Mouse (Mus musculus) heart, postnatal 0 days (tissue): ENCODE data around the gene Nnmt. TPM values are rescaled to one million over a fixed set of nuclear protein-coding genes. Genes with fewer than 3 reads are reported as not detected.

ENCODE experiments used
- ATAC-seq: fragments of 200-750 bp; cut with Nextera tagmentation; 2 replicates; pipeline ENCODE4 v1.8.0; 2017; ENCODE audit warnings: low read depth, moderate number of reproducible peaks, moderate library complexity; ENCODE audit not compliant: insufficient read depth
- DNase-seq: peaks from one replicate; pipeline ENCODE4 v3.0.0-alpha.2; 2016; ENCODE audit warnings: low spot score
- H3K27ac ChIP-seq: fragments of 300-500 bp; sonication (generic); 2 replicates; pipeline ENCODE4 v1.5.1; 2014; ENCODE audit warnings: low read depth, mild to moderate bottlenecking
- H3K27me3 ChIP-seq: fragments of 300-500 bp; sonication (generic); 2 replicates; pipeline ENCODE4 v1.6.1; 2014; ENCODE audit warnings: low read length, mixed read lengths; ENCODE audit not compliant: control insufficient read depth, insufficient read depth
- H3K36me3 ChIP-seq: fragments of 300-500 bp; sonication (generic); replicated peaks from 2 replicates; pipeline ENCODE4 v1.6.1; 2014; ENCODE audit warnings: low read length, mixed read lengths; ENCODE audit not compliant: control insufficient read depth, insufficient read depth
- H3K4me1 ChIP-seq: fragments of 300-500 bp; sonication (generic); 2 replicates; pipeline ENCODE4 v1.6.1; 2014; ENCODE audit warnings: antibody characterized with exemption; ENCODE audit not compliant: control insufficient read depth, insufficient read depth
- H3K4me2 ChIP-seq: fragments of 300-500 bp; sonication (generic); 2 replicates; pipeline ENCODE4 v1.6.1; 2014; ENCODE audit warnings: low read depth, mild to moderate bottlenecking, low read length, moderate library complexity
- H3K4me3 ChIP-seq: fragments of 300-500 bp; sonication (generic); 2 replicates; pipeline ENCODE4 v1.5.1; 2014; ENCODE audit warnings: low read depth, low read length
- H3K9ac ChIP-seq: fragments of 300-500 bp; sonication (generic); replicated peaks from 2 replicates; pipeline ENCODE4 v1.6.1; 2014; ENCODE audit warnings: low read depth, low read length, mixed read lengths
- H3K9me3 ChIP-seq: fragments of 300-500 bp; sonication (generic); replicated peaks from 2 replicates; pipeline ENCODE4 v1.6.1; 2016; ENCODE audit warnings: low read length; ENCODE audit not compliant: control insufficient read depth
- CTCF ChIP-seq: IDR thresholded peaks from 2 replicates; pipeline ENCODE4 v1.5.1; 2016; ENCODE audit warnings: antibody characterized with exemption, control low read depth, low read depth
- EP300 ChIP-seq: IDR thresholded peaks from 2 replicates; pipeline ENCODE4 v1.6.1; 2016; ENCODE audit warnings: antibody characterized with exemption, low read depth
- WGBS: fragments of 180-500 bp; shearing (Covaris S2); extraction: QIAGEN DNeasy Blood & Tissue Kit; methylation state at CpG from one replicate; pipeline ENCODE4 v1.1.7; 2014; 5-methylcytosine and 5-hydroxymethylcytosine counted together
- polyA plus RNA-seq: library from polyadenylated mRNA; unstranded; fragments of >200 nt; fragmentation: Nextera tagmentation; extraction: Ambion mirVana; gene quantifications from 2 replicates; pipeline ENCODE4 v1.2.1, GENCODE M21; 2015
- total RNA-seq: library from RNA; depleted of rRNA; stranded (reverse); fragments of >200 nt; gene quantifications from 2 replicates; pipeline ENCODE4 v1.2.3, GENCODE M21; 2014; ENCODE audit warnings: low replicate concordance

Nnmt gene
- total and polyA plus RNA-seq, 2 experiments from 2014 or later, result 2.1 to 12.4 TPM

DNA sequence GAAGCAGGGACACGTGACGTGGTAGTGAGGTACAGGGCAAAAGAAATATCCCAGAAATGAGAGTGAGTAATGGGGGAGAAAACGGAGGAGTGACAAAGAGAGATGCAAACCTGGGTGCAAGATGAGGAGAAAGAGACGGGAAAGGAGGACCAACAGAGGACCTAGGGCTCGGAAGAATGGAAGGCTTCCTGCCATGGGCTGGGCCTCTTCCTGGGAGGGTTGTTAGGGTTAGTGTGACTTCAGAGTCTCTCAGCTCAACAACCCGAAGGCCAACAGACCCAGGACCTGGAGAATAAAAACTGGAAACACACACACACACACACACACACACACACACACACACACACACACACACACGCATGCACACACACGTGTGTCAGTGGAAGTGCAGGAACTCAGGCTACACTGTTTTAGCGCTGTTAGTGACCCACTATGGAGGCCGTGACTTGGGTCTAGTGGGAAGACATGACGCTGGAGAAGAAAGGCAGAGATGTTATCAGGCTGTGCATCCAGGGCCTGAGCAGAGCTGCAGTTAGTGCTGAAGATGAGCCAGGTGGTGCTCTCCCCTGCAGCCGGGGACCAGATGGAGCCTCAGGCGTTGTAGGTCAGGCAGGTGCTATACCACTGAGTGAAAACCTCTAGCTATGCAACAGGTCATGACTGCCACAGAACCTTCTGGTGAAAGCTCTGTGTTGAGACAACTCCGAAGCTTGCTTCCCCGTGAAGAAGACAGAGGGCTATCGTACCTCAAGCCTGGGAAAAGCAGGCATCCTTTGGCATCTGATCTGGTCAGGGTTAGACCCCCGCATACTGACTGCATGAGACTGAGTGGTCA lies 45.1 kb upstream of the Nnmt start:
- H3K4me1 ChIP-seq, result peaks cover 24% of the 10 kb centered on the region
- H3K9ac ChIP-seq, result peak overlapping the region; percentile 58
- no peaks in the 10 kb centered on the region for H3K27me3 ChIP-seq
- H3K9me3 ChIP-seq, result no peaks in the 10 kb centered on the region
- peak overlapping the region; percentile 63; the same call in 1 of the 2 replicates for H3K27ac ChIP-seq
- no peak for DNase-seq
- H3K4me3 ChIP-seq, result no peak overlapping the region
- peak overlapping the region; percentile 65 for H3K4me2 ChIP-seq
- TF ChIP-seq CTCF, result no peak
- TF ChIP-seq EP300, result no peak
- ATAC-seq, result no peak
- WGBS, result 64% methylated on average over 17 of the region's 17 CpGs
- peaks cover 6% of the 10 kb centered on the region; the same call in 1 of the 2 replicates for H3K36me3 ChIP-seq

DNA sequence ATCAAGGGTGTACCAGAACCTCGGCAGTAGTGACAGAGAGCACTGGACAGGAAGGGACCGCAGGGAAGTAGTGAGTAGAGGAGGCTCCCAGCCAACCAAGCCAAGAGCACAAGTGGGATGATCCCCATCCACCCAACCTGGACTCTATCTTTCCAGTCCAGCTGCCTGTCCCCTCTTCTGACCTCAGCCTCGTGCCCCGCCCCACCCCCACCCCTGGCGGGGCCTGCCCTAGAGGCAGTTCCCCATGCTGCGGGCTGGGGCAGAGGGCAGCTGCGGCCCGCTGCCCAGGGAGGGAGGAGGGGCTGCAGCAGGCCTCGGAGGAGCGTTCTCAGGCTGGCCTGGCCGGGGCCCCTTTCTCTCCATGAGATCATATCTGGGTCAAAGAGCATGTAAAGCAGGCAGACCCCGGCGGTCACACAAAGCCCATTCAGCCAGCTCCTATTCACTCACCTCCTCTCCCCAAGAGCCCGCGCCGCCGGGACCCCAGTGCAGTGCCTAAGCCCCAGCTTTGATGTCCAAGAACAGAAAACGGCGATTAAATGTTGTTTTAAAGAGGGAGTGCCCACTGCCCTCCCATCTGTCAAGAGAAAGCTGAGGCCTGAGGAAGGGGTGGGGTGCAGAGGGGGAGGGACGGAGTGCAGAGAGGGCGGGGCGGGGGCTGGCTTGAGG lies 44.3 kb upstream of the Nnmt start:
- H3K4me2 ChIP-seq, result peak overlapping the region; percentile 65
- peak; percentile 74 for ATAC-seq
- peak overlapping the region; percentile 58 for H3K9ac ChIP-seq
- H3K4me3 ChIP-seq, result peak overlapping the region; percentile 39
- H3K27me3 ChIP-seq, result no peaks in the 10 kb centered on the region
- 0 out of 2 replicates have a peak, but pooled peaks cover 6% of the 10 kb centered on the region for H3K36me3 ChIP-seq
- peak overlapping the region; percentile 63 for H3K27ac ChIP-seq
- TF ChIP-seq EP300, result peak; percentile 65; the same call in 1 of the 2 replicates
- 0 out of 2 replicates have a peak, but pooled peaks have one; percentile 4 for TF ChIP-seq CTCF
- whole genome bisulfite sequencing, result 7% methylated on average over 20 of the region's 22 CpGs
- peak; percentile 73 for DNase-seq
- peaks cover 24% of the 10 kb centered on the region for H3K4me1 ChIP-seq
- H3K9me3 ChIP-seq, result 0 out of 2 replicates have a peak, but pooled peaks cover 5% of the 10 kb centered on the region

DNA sequence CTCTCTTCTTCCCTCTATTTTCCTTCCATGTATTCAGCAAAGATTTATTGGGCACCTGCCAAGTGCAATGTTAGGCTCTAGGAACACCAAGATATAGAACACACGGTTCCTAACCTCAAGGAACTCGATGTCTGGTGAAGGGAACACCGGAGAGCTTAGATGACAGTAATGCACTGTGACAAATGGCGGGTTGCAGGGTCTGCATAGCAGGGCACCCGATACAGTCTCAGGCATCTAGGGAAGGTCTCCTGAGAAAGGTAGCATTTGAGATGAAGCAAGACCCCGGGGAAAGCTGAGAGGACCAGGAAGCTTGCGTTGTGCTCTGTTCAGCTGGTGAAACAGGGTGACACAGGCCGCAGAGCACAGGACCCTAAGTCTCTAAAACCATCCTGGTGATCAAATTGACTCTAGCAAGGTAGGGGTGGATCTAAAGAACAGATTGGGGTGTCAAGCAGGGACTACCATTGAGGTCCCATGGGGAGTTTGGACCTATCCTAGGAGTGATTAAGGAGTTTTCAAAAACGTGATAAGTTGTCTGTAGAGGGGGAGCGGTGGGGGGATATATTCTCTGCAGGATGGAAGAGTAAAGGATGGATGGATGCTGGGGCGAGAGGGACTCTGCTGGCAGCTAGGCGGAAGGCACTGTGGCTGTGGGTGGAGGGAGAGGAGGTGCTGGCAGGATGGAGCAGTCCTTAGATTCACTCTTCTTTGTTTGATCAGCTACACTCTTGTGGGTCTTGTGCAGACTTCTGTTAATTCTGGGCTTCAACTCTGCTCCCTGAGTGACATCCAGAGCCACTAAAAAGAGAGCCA lies 43.5 kb upstream of the Nnmt start:
- 0 out of 2 replicates have a peak overlapping the region, but pooled peaks have one; percentile 58 for H3K9ac ChIP-seq
- no peak for TF ChIP-seq CTCF
- no peak for TF ChIP-seq EP300
- H3K4me3 ChIP-seq, result peak overlapping the region; percentile 39
- peak overlapping the region; percentile 63; the same call in 1 of the 2 replicates for H3K27ac ChIP-seq
- ATAC-seq (no peak), DNase-seq (peak; percentile 23)
- H3K36me3 ChIP-seq, result 0 out of 2 replicates have a peak, but pooled peaks cover 1% of the 10 kb centered on the region
- WGBS, result 62% methylated on average over 12 of the region's 12 CpGs
- H3K4me2 ChIP-seq, result peak overlapping the region; percentile 65
- H3K27me3 ChIP-seq, result no peaks in the 10 kb centered on the region
- peaks cover 24% of the 10 kb centered on the region for H3K4me1 ChIP-seq
- H3K9me3 ChIP-seq, result 0 out of 2 replicates have a peak, but pooled peaks cover 6% of the 10 kb centered on the region

DNA sequence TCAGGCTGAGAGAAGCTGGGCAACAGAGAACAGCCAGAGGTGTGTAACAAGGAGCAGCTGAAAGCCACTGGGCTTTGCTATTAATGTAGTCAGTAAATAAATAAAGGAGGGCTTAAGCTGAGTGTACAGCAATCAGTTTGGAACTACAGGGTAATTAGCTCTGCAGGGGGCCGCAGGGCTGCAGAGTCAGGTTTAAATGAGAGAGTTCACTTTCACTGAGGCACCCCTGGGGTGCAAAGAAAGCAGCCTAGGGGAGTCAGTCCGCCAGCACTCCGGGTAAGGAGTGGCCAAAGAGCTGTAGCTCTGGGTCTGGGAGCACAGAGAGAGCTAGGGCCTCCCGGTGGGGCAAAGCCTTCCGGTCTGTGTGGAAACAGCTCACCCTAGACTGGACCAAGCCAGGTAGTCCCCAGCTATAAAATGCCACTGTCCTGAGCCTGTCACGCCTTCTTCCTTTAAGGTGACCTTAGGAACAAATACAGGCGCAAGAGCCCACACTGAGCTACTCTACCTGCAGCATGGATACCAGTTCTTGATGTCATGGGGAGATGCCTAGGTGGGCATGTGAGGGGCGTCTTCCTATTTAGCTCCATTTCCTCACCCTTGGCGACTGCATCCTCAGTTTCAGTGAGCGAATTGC lies 42.8 kb upstream of the Nnmt start:
- Histone ChIP-seq H3K4me3 (no peak overlapping the region), H3K4me1 (peaks cover 24% of the 10 kb centered on the region), H3K4me2 (no peak overlapping the region), H3K36me3 (no peaks in the 10 kb centered on the region), H3K27ac (no peak overlapping the region), H3K27me3 (no peaks in the 10 kb centered on the region), H3K9me3 (0 out of 2 replicates have a peak, but pooled peaks cover 6% of the 10 kb centered on the region), H3K9ac (no peak overlapping the region)
- TF ChIP-seq EP300 (no peak), CTCF (no peak)
- WGBS, result 66% methylated on average over 10 of the region's 10 CpGs
- ATAC-seq, result no peak
- DNase-seq, result peak; percentile 6
